13 mouse cellular contexts compared by ENCODE assay signal in genomic region chr10:75565436-75565835, GRCm38 (mm10). TPM values are rescaled to one million over a fixed set of nuclear protein-coding genes. Genes with fewer than 3 reads are reported as not detected.
DNase-seq lines count a peak whose midpoint lies in the region; ATAC-seq lines count a peak whose summit lies in the region.
"Had no signal": no experiment of that assay in that cellular context is flagged by ENCODE, and none has a peak within 500 bp of the region (broad histone marks: within the 10 kb centered on the region; RNA-seq: fewer than 3 reads in every experiment).

No protein-coding gene starts in this region.

- 75% methylated on average over 6 of the region's 6 CpGs for WGBS in midbrain, embryonic 11.5 days
- whole genome bisulfite sequencing in midbrain, embryonic 16.5 days: 77% methylated on average over 6 of the region's 6 CpGs
- WGBS in midbrain, embryonic 13.5 days: 86% methylated on average over 6 of the region's 6 CpGs

- no peak for ATAC-seq in midbrain, embryonic 11.5 days (ENCODE audit: low FRiP score)
- no peak for ATAC-seq in midbrain, embryonic 16.5 days
- ATAC-seq in hematopoietic stem cell, adult 5-6 weeks (replicated peaks in 1 of 2; ENCODE audit: insufficient read depth in 1 of 2, low FRiP score in 2 of 2, low TSS enrichment in 1 of 2, low read depth in 1 of 2, poor library complexity in 2 of 2, severe bottlenecking in 2 of 2): peak; percentile 85 to 90
- ATAC-seq in monocyte, adult 5-6 weeks (replicated peaks; ENCODE audit: insufficient number of reproducible peaks, low FRiP score, low TSS enrichment, poor library complexity, severe bottlenecking): peak; percentile 59
- no peak for ATAC-seq in midbrain, embryonic 13.5 days

- H3K27ac ChIP-seq in midbrain, embryonic 11.5 days (ENCODE audit: low read depth, low read length): no peak overlapping the region
- H3K27ac ChIP-seq in midbrain, embryonic 16.5 days (ENCODE audit: low read length): no peak overlapping the region
- no peak overlapping the region for H3K27ac ChIP-seq in midbrain, embryonic 13.5 days
- H3K27ac ChIP-seq: heart, adult 2 months; lung, embryonic 15.5 days; neural tube, embryonic 13.5 days; stomach, embryonic 15.5 days had no signal

- H3K4me1 ChIP-seq in midbrain, embryonic 11.5 days (ENCODE audit: control insufficient read depth, insufficient read depth, low read length): no peaks in the 10 kb centered on the region
- peaks cover 9% of the 10 kb centered on the region; the same call in 1 of the 2 replicates for H3K4me1 ChIP-seq in midbrain, embryonic 16.5 days (ENCODE audit: control insufficient read depth, insufficient read depth, low read length)
- peaks cover 8% of the 10 kb centered on the region for H3K4me1 ChIP-seq in midbrain, embryonic 13.5 days (replicated peaks)

- H3K9me3 ChIP-seq in midbrain, embryonic 11.5 days (ENCODE audit: control insufficient read depth, low read length): no peaks in the 10 kb centered on the region
- H3K9me3 ChIP-seq in midbrain, embryonic 16.5 days (replicated peaks; ENCODE audit: control insufficient read depth, low read length, poor library complexity, severe bottlenecking): no peaks in the 10 kb centered on the region
- no peaks in the 10 kb centered on the region for H3K9me3 ChIP-seq in midbrain, embryonic 13.5 days
- H3K9me3 ChIP-seq: lung, embryonic 15.5 days; neural tube, embryonic 13.5 days; stomach, embryonic 15.5 days had no signal

- peaks cover 10% of the 10 kb centered on the region for H3K27me3 ChIP-seq in midbrain, embryonic 11.5 days (ENCODE audit: control insufficient read depth, insufficient read depth, low read length)
- no peaks in the 10 kb centered on the region for H3K27me3 ChIP-seq in midbrain, embryonic 16.5 days (ENCODE audit: control insufficient read depth, insufficient read depth, low read depth, low read length)
- peaks cover 26% of the 10 kb centered on the region for H3K27me3 ChIP-seq in midbrain, embryonic 13.5 days

- H3K9ac ChIP-seq in midbrain, embryonic 11.5 days (ENCODE audit: low read length): no peak overlapping the region
- H3K9ac ChIP-seq in midbrain, embryonic 16.5 days (ENCODE audit: low read depth, low read length): no peak overlapping the region
- no peak overlapping the region for H3K9ac ChIP-seq in midbrain, embryonic 13.5 days (replicated peaks)
- H3K9ac ChIP-seq: lung, embryonic 15.5 days; neural tube, embryonic 13.5 days; stomach, embryonic 15.5 days had no signal

- H3K4me3 ChIP-seq in midbrain, embryonic 11.5 days (ENCODE audit: low read depth, low read length): no peak overlapping the region
- no peak overlapping the region for H3K4me3 ChIP-seq in midbrain, embryonic 16.5 days (ENCODE audit: low read depth, low read length)
- H3K4me3 ChIP-seq in midbrain, embryonic 13.5 days (replicated peaks): no peak overlapping the region
- H3K4me3 ChIP-seq: heart, adult 2 months; lung, embryonic 15.5 days; neural tube, embryonic 13.5 days; stomach, embryonic 15.5 days had no signal

- no peak overlapping the region for H3K4me2 ChIP-seq in midbrain, embryonic 11.5 days
- no peak overlapping the region for H3K4me2 ChIP-seq in midbrain, embryonic 16.5 days (ENCODE audit: low read length)
- H3K4me2 ChIP-seq in midbrain, embryonic 13.5 days (replicated peaks): no peak overlapping the region
- H3K4me2 ChIP-seq: lung, embryonic 15.5 days; neural tube, embryonic 13.5 days; stomach, embryonic 15.5 days had no signal

- DNase-seq in midbrain, embryonic 11.5 days (ENCODE audit: low spot score, missing footprints): peak; percentile 61
- DNase-seq in thymus, postnatal 4 days: peak; percentile 67
- no peak for DNase-seq in cerebellum, adult 9-10 months
- DNase-seq in frontal cortex, postnatal 10 days (ENCODE audit: low spot score in 2 of 2): no peak
- DNase-seq: cerebellum, adult 18-20 months had no signal

- H3K36me3 ChIP-seq in midbrain, embryonic 11.5 days (ENCODE audit: control insufficient read depth, insufficient read depth, low read length): no peaks in the 10 kb centered on the region
- H3K36me3 ChIP-seq in midbrain, embryonic 16.5 days (ENCODE audit: control insufficient read depth, insufficient read depth, low read length): no peaks in the 10 kb centered on the region
- no peaks in the 10 kb centered on the region for H3K36me3 ChIP-seq in midbrain, embryonic 13.5 days
- H3K36me3 ChIP-seq: lung, embryonic 15.5 days; neural tube, embryonic 13.5 days; stomach, embryonic 15.5 days had no signal

RNA-seq across cellular contexts. Expression of gene Ggt1, which starts 4.0 kb away (rescaled TPM):
- 1.5 and 2.1 TPM in 2 replicates for polyA plus RNA-seq in midbrain, embryonic 11.5 days (2014; fragmentation: Nextera tagmentation; extraction: Ambion mirVana)
- polyA plus RNA-seq in midbrain, embryonic 16.5 days (2015; fragmentation: Nextera tagmentation; extraction: Ambion mirVana): 1.3 TPM in 2 replicates
- 2.4 TPM in 1 of 2 replicates, not detected in the other for total RNA-seq in hematopoietic stem cell, adult 5-6 weeks (2017)
- 0.53 to 2.2 TPM in 2 of 3 replicates, not detected in the other for total RNA-seq in monocyte, adult 5-6 weeks (2017)
- polyA plus RNA-seq in midbrain, embryonic 13.5 days (2015; fragmentation: Nextera tagmentation; extraction: Ambion mirVana): 0.76 and 0.94 TPM in 2 replicates
- polyA plus RNA-seq: heart, adult 2 months had no signal

RNA-seq across cellular contexts. Expression of gene Lrrc75b, which starts 5.3 kb away (rescaled TPM):
- 3.3 and 4.1 TPM in 2 replicates for polyA plus RNA-seq in midbrain, embryonic 11.5 days (2014; fragmentation: Nextera tagmentation; extraction: Ambion mirVana)
- 42.4 and 44.7 TPM in 2 replicates for polyA plus RNA-seq in midbrain, embryonic 16.5 days (2015; fragmentation: Nextera tagmentation; extraction: Ambion mirVana)
- total RNA-seq in hematopoietic stem cell, adult 5-6 weeks (2017): not detected in 2 replicates
- total RNA-seq in monocyte, adult 5-6 weeks (2017): not detected in 3 replicates
- 21.4 and 21.8 TPM in 2 replicates for polyA plus RNA-seq in midbrain, embryonic 13.5 days (2015; fragmentation: Nextera tagmentation; extraction: Ambion mirVana)

RNA-seq across cellular contexts. Expression of gene Ggt5, which starts 23.7 kb away (rescaled TPM):
- polyA plus RNA-seq in midbrain, embryonic 11.5 days (2014; fragmentation: Nextera tagmentation; extraction: Ambion mirVana): 0.25 and 0.29 TPM in 2 replicates
- polyA plus RNA-seq in midbrain, embryonic 16.5 days (2015; fragmentation: Nextera tagmentation; extraction: Ambion mirVana): 2.1 and 2.5 TPM in 2 replicates
- 22.8 and 27.9 TPM in 2 replicates for total RNA-seq in hematopoietic stem cell, adult 5-6 weeks (2017)
- 0.75 to 2.8 TPM (median 1.8 TPM) in 3 replicates for total RNA-seq in monocyte, adult 5-6 weeks (2017)
- polyA plus RNA-seq in midbrain, embryonic 13.5 days (2015; fragmentation: Nextera tagmentation; extraction: Ambion mirVana): 1.9 and 2.4 TPM in 2 replicates

RNA-seq across cellular contexts. Expression of gene Gucd1, which starts 47.7 kb away (rescaled TPM):
- 27.8 and 36.0 TPM in 2 replicates for polyA plus RNA-seq in midbrain, embryonic 11.5 days (2014; fragmentation: Nextera tagmentation; extraction: Ambion mirVana)
- polyA plus RNA-seq in midbrain, embryonic 16.5 days (2015; fragmentation: Nextera tagmentation; extraction: Ambion mirVana): 19.7 and 20.7 TPM in 2 replicates
- total RNA-seq in hematopoietic stem cell, adult 5-6 weeks (2017): 16.7 and 24.9 TPM in 2 replicates
- total RNA-seq in monocyte, adult 5-6 weeks (2017): 49.4 to 66.8 TPM (median 54.5 TPM) in 3 replicates
- 23.7 and 27.3 TPM in 2 replicates for polyA plus RNA-seq in midbrain, embryonic 13.5 days (2015; fragmentation: Nextera tagmentation; extraction: Ambion mirVana)

RNA-seq across cellular contexts. Expression of gene Snrpd3, which starts 48.1 kb away (rescaled TPM):
- polyA plus RNA-seq in midbrain, embryonic 11.5 days (2014; fragmentation: Nextera tagmentation; extraction: Ambion mirVana): 199 and 208 TPM in 2 replicates
- 125 and 136 TPM in 2 replicates for polyA plus RNA-seq in midbrain, embryonic 16.5 days (2015; fragmentation: Nextera tagmentation; extraction: Ambion mirVana)
- total RNA-seq in hematopoietic stem cell, adult 5-6 weeks (2017): 40.2 and 83.0 TPM in 2 replicates
- 46.3 to 64.6 TPM (median 59.6 TPM) in 3 replicates for total RNA-seq in monocyte, adult 5-6 weeks (2017)
- polyA plus RNA-seq in midbrain, embryonic 13.5 days (2015; fragmentation: Nextera tagmentation; extraction: Ambion mirVana): 167 and 178 TPM in 2 replicates

Comparison
In these comparisons a context has a peak if more than half of its experiments do, and no peak if none do; other contexts are left out.
1. ATAC-seq: peak in hematopoietic stem cell, adult 5-6 weeks (2 of 2) and monocyte, adult 5-6 weeks (single experiment); none in midbrain, embryonic 11.5 days (single experiment), midbrain, embryonic 16.5 days (single experiment) and midbrain, embryonic 13.5 days (single experiment).
2. DNase-seq: peak in midbrain, embryonic 11.5 days (single experiment) and thymus, postnatal 4 days (single experiment); none in cerebellum, adult 9-10 months (single experiment) and frontal cortex, postnatal 10 days (0 of 2).